Mouse (Mus musculus): ENCODE measurements at regions not wholly inside any gene's neighbourhood (a gene's known extent, or its start where the extent isn't known, plus 50 kb on each side); places are given as distances from the start of the nearest gene placed in this dataset.
A peak's percentile ranks its signal among the peaks of the same experiment; 100 is the strongest.

DNA sequence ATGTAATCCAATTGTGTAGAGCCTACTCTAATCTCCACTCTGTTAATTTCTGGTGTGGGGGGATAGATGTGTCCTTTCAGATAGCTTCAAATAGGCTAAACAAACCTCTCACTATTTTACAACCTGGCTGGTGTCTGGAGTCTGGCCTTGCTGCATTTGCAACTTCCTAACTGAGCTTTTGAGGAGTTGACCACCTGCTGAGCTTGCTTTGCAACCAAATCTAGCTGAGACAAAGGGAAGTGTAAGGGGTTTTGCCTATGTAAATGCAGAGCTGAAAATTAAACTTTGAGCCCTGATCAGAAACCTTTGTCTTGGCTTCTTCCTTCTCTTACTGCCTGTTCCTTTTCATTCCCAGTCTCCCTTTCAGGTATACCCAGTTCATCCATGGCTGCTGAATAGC is 404.3 kb downstream of the Cetn3 start:
- DNase-seq (ENCODE audit: low spot score in 2 of 2) = no peak

DNA sequence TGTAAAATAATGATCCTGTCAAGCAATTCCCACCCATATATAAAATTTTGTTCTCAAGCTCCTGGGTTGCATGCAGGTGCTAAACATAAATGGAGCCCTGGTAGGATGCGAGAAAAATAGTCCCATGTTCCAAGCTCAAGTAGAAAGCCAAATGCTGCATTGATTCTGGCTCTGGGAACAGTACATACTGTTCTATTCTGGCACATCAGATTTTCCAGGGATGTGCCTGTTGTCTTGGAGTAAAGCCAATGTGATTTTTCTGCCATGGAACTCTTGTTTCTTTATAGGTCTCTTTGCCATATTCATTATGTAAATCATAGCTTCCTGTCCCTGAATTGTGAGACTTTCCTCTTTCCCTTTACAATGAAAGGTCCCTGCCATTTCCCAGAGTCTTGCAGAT is 417.9 kb downstream of the Cetn3 start:
- peak; percentile 3 to 7 for DNase-seq (ENCODE audit: low spot score in 2 of 2)

DNA sequence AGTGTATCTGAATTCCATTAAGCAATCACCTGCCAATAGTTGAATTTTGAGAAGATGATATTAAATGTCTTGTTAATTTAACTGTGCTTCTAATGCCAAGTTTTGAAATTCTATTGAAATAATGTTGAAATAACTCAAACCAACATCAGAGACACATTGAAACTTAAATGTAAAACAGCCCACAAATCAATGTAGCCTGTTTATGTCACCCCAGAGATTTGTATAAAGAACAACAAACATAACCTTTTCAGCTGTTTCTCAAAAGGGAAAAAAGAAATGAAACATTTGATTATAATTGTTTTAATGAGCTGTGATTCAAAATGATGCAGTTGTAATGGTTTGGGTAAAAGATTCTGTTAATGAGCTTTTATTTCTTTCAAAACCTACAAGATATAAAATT is 442.6 kb downstream of the Cetn3 start:
- no peak for DNase-seq (ENCODE audit: low spot score in 2 of 2)

DNA sequence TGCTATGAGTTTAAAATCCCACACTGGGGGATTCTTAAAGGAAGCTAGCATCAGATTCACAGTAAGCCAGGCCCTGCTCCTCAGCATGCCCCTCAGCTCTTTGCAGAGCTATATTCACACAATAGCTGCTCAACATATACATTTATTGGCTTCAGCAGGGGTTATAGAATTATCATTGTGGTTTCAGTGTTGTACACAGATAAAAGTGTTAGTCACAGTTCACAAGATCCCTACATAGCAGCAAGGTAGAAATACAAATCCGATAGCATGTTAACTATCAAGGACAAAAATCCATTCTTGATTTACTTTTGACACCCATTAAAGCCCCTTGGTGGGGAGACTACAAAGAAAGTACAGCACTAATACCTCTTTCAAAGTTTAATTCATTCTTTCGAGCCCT is 451.0 kb downstream of the Cetn3 start:
- no peak for DNase-seq (ENCODE audit: low spot score in 2 of 2)

DNA sequence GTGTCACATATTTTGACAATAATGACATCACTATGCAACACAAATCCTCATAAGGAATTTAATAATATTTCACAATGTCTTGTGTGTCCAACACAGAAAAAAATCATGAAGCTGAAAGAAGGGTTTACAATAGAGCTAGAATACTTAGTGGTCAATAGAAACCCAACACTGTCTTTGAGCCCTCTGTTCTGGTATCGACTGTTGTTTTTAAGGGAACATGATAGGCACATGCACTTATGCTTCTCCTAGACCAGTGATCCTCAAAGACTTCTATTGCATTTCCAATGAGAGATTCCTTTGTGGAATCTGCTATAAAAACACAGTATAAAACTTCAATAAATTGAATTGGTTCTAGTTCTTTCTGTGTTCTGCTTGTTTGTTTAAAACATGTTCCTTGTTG is 463.4 kb downstream of the Cetn3 start:
- DNase-seq (ENCODE audit: low spot score in 2 of 2) = no peak

DNA sequence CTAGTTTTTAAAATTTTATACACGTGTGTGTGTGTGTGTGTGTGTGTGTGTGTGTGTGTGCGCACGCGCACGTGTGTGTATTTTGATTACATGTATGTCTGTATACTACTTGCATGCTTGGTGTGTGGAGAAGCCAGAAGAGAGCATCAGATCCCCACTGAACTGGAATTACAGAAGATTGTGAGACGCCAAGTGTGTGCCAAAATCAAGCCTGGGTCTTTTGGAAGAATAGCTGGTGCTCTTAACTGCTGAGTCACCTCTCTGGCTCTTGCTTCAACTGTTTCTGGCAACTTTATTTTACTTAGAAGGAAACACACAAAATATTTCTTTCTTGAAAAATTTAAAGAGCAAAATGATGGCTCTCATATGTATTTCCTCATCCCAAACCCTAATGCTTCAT is 467.5 kb downstream of the Cetn3 start:
- no peak for DNase-seq (ENCODE audit: low spot score in 2 of 2)

DNA sequence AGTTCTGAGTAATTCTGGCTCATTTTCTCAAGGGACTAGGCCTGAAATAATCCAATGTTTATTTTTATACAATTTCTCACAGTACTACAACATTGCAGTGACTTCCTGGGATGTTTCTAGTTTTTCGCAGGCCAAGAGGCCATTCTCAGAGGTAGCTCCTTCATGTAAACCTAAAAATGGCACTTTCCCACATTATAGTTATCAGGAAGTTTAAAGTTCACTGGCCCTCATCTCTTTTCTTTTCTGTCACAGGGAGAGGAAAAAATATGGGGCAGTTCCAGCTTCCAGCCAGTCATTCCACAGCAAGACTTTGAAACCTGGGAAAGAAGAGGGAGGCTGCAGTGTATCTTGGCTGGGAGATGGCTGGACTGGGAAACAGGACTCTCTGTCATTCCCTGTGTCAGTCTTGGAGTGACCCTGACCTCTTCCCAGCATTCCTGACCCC is 475.6 kb downstream of the Cetn3 start:
- DNase-seq (ENCODE audit: low spot score in 2 of 2) = no peak

DNA sequence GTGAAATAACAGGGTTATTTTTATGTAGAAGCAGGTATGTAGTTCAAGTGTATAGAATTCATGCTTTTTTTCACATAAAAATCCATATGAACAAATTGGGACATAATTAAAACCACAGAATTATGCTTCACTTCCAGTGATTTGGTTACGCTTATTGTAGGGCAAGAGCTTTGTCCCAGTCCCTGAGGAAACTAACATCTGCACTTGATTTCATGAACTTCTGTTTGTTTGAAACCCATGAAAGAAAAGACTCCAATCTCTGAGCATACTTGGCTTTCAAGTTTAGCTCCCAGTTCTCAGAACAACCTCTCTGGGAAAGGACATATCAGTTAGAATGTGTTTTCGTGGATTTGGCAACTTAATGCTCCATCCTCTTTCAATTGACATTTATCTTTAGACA is 481.4 kb downstream of the Cetn3 start:
- no peak for DNase-seq (ENCODE audit: low spot score in 2 of 2)

DNA sequence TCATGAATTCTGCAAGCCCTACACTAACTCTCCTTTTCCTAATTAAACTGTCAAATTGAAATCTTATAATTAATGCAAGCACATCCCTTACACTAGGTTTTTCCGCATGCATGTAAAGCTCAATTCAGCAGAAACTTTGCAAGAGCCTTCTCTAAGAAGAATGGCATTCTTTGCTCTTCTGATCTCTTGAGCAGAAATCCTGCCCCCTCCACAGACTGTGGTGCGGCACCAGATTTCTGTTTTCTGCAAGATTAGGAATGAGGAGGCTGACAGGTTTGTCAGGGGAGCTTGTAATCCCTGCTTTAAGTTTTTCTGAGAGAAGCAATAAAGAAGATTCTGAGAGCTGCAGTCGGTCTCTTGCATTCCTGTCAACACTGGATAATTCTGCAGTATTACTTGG is 482.3 kb downstream of the Cetn3 start:
- no peak for DNase-seq (ENCODE audit: low spot score in 2 of 2)

DNA sequence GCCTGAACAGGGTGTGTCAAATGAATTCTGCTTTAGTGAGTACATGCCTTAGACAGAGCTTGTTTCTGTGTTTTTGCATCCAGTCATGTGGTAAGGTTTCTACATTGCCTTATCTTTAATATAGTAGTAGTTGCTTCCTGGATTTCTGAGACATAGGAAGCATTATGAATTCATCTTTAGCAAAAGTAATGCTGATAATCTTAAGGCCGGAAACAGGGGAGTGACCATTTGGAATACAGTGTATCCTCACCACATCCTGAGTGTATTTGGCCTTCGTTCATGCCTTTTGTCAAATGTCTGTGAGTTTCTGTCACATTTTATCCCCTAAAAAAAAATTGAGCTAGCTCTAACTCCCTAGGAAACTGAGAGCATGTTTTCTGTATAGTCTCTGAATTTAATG is 482.9 kb downstream of the Cetn3 start:
- DNase-seq (ENCODE audit: low spot score in 2 of 2) = no peak

DNA sequence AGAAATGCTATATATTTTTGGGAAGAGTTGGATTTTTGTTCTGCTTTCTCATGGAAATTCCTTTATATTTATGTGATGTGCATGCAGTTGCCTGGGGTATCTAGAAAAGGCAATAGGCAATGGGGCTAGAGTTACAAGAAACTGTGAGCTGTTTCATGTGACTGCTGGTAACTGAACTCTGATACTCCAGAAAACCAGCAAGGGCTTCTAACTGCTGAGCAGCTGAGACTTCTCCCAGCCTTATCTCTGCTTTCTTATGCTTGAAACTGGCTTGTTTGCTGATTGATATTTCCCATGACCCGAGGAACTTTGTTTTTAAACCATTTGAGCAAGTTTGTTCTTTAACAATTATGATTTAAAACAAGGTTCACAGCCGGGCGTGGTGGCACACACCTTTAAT is 491.9 kb downstream of the Cetn3 start:
- DNase-seq (ENCODE audit: low spot score in 2 of 2) = no peak

DNA sequence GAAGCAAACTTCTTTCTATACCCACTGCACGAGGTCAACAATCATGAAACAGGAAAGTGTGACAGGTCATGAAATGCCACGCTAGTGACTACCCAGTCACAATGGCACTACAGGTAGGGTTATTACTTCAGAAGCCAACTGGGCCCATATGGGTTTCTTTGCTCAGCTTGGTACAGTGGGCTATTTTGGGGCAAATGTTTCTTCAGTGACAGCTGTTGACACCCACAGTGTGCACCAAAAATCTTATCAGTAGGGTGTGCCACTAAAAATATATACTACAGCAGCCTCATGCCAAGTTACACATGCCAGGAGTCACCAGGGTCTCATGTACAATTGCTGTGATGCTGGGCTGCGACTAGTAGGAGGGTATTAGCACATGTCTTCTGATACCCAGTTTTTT is 493.1 kb downstream of the Cetn3 start:
- DNase-seq (ENCODE audit: low spot score in 2 of 2) = peak; percentile 5 to 17

DNA sequence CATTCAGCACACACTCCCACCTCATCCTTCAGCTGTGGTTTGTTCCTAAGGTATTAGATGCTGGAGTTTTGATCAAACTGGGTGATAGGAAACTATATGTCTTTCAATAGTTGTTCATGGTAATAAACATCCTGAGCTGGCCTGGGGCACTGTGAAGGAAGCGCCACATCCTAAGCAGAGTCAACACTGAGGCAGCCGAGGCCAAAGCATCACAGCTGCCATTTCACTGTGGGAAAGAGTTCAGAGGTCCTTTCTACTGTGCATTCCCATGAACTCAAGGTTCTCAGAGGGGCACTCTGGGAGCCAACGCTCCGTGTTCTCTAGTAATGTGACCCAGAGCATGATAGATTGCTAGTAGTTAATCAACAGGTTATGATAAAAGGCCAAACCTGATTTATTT is 497.9 kb downstream of the Cetn3 start:
- DNase-seq (ENCODE audit: low spot score in 2 of 2) = no peak

DNA sequence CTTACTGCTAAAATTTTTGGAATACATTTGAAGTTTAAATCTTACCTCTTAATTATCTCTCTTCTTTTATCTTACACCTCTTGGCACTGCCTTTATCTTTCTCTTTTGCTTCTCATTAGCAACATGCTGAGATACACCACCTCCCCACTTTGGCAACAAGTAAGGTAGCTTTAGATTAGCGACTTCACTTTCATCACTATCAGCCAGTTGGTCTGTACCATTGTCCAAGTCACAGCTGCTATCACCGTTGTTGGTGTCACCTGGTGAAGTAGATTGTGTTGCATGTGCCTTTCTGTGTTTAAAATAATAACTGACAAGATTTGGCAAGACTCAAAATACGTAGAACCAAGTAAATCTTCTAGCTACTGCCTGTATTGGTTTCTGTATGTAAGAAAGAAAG is 513.0 kb downstream of the Cetn3 start:
- DNase-seq (ENCODE audit: low spot score in 2 of 2) = no peak

DNA sequence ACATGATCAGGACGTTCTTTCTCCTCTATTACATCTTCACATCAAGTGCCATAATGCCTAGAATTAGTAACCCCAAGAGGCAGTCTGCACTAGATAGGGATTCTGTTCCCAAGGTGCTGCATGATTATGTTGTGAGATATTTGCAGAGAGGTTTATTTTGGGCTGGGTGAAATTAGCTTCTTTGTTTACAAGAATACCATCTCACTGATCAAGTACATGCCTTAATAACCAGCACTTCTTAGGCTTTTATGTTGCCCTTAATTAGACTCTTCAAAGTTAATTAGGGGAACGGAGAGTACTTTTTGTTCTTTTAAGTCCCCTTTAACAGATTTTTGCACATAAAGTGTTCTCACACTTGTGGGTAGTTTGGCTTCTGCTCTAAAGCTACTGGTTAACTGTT is 521.4 kb downstream of the Cetn3 start:
- no peak for DNase-seq (ENCODE audit: low spot score in 2 of 2)

DNA sequence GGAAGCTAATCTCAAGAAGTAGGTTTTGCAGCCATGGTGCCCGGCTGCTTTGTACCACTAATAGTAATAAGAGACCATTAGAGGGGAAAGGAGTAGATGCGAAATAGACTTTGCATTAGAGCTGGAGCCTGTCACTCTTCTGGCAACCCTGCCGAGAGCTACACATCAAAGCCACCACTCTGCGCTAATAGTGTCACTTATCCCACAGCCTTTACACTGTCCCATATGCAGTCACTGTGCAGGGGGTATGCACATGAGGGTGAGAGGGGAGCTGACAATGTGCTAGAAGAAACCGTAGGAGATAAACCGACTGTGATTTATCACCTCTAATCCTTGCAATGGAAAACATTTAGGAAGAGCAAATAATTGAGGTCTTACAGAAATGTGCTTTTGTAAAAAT is 522.2 kb downstream of the Cetn3 start:
- no peak for DNase-seq (ENCODE audit: low spot score in 2 of 2)

DNA sequence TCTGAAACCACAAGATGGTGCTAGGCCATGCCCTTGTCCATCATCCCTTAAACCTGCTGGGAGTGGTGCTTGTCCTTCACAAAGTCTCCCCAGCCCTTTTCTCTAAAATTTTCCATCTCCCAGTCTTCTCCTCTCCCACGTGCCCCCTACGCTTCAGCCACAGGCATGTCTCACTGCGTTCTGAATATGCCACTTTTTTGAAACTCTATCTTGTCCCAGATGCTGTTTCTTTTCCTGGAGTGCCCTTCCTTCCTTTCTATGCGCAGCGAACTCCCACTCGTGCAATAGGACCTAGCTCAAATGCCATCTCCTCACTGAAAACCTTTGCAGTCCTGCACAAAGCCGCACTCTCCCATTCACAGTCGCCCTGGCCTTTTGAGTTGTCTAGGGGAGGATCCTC is 525.5 kb downstream of the Cetn3 start:
- peak; percentile 57 to 62 for DNase-seq (ENCODE audit: low spot score in 2 of 2)

DNA sequence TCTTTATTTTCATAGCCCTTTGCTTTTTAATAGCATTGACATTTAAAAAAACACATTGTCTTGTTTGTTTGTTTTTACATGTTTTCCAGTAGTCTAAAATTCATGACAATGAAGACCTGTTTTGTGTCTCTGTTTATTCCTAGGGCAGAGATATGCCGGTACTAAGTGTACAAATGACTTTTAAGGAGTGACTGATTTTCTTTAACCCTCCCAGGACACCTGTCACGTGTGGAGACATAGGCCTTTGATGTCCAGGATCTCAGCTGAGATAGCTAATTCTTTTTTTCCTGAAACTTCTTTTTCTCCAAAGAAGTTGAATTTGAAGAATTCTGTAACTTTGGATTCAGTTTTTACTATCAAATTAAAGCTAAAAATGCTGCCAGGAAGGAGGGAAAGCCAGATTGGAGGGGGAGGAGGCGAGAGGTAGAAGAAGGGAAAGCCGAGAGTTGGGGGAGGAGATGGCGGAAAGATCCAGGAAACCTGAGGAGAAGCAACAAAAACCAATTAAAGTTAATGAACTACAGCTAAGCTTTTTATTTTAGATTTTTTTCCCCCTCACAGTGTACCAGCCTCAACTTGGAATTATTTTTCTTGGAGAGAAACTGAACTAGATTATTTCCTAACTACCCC is 533.8 kb downstream of the Cetn3 start:
- DNase-seq (ENCODE audit: low spot score in 2 of 2) = peak; percentile 71 to 76

DNA sequence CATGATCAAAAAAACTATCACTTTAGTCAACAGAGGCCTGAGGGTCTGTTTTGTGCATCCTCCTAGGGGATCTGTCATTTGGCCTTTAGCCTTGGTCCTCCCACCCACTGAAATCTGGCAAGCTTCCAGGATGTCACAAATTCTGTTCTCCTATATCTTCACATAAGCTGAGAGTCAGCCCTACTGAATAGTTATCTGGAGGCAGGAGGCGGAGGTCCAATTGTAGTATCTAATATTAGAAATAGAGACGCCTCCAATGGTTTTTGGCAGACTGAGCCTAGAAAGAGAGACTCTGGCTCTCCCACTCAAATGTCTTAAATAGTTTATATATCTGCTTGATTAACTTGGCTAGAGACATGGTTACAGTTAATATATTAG is 534.3 kb downstream of the Cetn3 start:
- peak; percentile 37 to 47 for DNase-seq (ENCODE audit: low spot score in 2 of 2)

DNA sequence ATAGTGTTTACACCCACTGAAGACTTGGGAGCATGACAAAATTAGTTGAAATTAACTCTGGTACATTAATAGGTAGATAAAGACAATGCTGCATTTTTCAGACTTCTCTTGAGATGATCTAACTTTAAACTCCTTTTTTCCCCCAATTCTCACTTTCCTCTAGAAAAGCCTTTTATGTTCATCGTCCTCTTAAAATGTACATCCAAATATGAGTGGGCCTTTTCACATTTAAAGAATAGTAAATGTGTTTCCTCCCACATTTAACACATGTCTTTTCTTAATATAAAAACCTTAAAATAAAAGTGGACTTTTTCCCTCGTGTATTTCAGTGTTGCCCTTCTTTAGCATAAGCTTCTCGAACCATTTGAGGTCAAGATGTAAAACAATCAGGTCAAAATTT is 535.5 kb downstream of the Cetn3 start:
- no peak for DNase-seq (ENCODE audit: low spot score in 2 of 2)

DNA sequence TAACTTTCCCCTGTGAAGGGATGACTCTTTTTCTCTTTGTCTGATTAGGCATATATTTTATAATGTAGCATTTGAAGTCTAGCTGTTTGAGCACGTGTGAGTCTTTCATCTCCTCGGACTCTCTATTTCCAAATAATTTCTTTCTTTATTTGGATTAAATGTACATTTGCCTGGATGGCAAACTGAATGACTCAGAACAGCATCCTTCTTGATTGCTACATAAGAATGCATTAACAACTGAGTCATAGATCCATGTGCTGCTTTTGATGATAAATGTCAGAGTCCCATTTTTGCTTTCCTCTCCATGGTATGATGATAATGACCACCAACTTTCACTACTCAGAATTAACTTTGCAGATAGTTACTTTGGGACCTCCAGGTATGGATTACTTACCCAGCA is 571.5 kb downstream of the Cetn3 start:
- DNase-seq (ENCODE audit: low spot score in 2 of 2) = no peak

DNA sequence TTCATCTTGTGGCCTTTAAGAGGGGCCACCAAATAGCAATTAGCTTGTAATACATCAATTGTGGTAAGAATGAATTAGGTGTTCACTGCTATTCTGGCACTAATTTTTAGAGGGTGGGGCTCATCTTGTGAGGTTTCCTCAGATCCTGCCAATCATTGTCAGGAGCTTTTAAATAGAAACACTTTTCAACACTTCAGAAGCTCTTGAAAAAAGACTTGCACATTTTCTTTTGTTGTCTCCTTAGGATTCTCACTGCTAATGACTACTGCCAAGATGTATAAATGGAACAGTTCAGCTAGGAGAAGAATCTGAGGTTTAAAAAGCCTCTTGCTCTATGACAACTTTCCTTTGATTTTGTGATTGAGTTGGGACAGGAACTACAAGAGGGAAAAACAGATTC is 572.4 kb downstream of the Cetn3 start:
- DNase-seq (ENCODE audit: low spot score in 2 of 2) = no peak

DNA sequence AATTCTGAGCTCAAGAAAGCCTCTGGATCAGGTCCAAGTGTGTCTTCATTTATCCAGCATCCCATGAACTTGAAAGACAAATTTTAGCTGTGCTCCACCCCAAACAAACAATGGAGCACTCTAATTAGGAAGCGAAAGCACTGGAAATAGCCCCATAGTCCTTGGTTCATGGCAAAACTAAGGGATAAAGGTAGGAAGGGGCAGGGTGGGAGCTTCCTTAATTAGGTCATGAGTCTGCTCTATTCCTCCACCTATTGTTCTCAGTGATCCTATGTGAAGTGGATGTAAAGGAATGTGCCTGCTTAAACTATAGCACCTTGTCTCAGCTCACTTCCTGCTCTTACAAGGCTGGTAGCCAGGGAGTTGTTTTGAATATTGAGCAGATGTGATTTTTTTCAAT is 576.6 kb downstream of the Cetn3 start:
- no peak for DNase-seq (ENCODE audit: low spot score in 2 of 2)

DNA sequence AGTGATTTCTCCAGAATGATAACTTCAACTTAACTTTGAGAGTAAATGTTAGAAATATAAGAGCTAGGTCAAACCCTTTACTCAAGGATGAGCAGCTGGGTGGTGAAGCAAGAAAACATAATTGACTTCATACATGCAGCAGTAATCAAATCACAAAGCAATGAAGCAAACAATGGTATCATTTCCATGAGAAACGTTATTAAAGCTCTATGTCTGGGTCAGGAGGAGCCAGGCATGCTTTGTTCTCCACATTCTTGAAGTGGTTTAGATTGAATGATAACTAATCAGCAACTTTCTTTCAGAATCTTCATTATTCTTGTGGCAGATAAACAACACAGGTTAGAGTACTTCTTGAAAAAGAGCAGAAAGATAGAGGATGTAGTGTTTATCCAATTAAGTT is 577.8 kb downstream of the Cetn3 start:
- DNase-seq (ENCODE audit: low spot score in 2 of 2) = no peak

DNA sequence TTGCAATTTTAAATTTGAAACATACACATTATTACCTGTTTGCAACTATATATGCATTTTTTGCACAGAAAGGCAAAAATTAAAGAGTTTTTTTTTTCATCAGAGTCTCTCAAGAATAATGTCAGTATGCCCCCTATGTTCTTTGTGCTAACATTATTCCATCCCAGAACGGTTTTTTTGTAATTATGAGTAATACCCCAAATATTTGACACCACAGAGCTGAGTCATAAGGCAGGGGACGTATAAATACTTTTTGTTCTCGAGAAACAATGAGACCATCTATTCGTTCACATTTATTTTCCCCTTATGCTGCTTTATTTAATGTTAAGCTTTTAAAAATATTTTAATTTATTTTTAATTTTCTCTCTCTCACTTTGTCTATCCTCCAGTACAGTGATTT is 578.5 kb downstream of the Cetn3 start:
- DNase-seq (ENCODE audit: low spot score in 2 of 2) = no peak

All from right cerebral cortex, adult 2 months (tissue).